Mouse (Mus musculus): ENCODE measurements around the gene Thop1. TPM values are rescaled to one million over a fixed set of nuclear protein-coding genes. Genes with fewer than 3 reads are reported as not detected.

The Thop1 gene
- polyA plus RNA-seq (2014; fragmentation: Nextera tagmentation; extraction: Ambion mirVana), result 31.2 and 38.2 TPM in 2 replicates

DNA sequence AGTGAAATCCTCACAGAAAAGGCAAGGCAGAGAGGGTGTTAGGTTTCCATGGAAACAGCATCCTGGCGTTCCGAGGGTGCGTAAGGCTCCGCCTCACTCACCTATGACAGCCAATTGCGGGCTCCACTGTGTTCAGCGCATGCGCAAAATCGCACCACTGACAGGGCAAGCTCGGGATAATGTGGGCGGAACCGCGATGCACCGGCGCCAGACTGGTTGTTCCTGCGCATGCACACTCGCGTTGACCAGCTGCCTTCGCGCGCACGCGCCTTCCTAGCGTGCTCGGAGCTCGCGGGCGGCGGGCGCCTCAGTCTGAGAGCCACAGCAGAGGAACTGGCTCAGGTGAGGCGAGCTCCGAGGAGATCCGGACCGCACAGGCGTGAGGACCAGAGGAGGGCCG, at the start of gene Thop1:
TSS of gene Thop1 (plus strand) at position 200 of the 400 bp plus-strand sequence.
- under 1% methylated on average over 35 of the region's 35 CpGs for WGBS
- Histone ChIP-seq H3K36me3 (ENCODE audit: control insufficient read depth, insufficient read depth, low read length) (peaks cover 20% of the 10 kb centered on the region), H3K4me1 (ENCODE audit: control insufficient read depth, insufficient read depth, low read length) (peaks cover 12% of the 10 kb centered on the region), H3K27me3 (ENCODE audit: control insufficient read depth, insufficient read depth, low read length) (no peaks in the 10 kb centered on the region), H3K27ac (replicated peaks; ENCODE audit: low read depth, low read length) (peak within 1 kb of the TSS; percentile 69), H3K4me2 (ENCODE audit: low read length) (peak within 1 kb of the TSS; percentile 78), H3K9ac (replicated peaks; ENCODE audit: low read length) (peak within 1 kb of the TSS; percentile 80), H3K9me3 (ENCODE audit: control insufficient read depth, low read length) (no peaks in the 10 kb centered on the region), H3K4me3 (replicated peaks; ENCODE audit: low read depth, low read length) (peak within 1 kb of the TSS; percentile 71)
- DNase-seq, result peak; percentile 100
- peak; percentile 96 for ATAC-seq (ENCODE audit: low FRiP score, low TSS enrichment)

- Histone ChIP-seq H3K9me3 (ENCODE audit: control insufficient read depth, low read length) (no peaks in the 10 kb centered on the region), H3K9ac (replicated peaks; ENCODE audit: low read length) (no peak overlapping the region)
- no peak for DNase-seq
These were observed 49.6 kb upstream of the Thop1 start for GRCm38 (mm10) chr10:81020207-81020606.

DNA sequence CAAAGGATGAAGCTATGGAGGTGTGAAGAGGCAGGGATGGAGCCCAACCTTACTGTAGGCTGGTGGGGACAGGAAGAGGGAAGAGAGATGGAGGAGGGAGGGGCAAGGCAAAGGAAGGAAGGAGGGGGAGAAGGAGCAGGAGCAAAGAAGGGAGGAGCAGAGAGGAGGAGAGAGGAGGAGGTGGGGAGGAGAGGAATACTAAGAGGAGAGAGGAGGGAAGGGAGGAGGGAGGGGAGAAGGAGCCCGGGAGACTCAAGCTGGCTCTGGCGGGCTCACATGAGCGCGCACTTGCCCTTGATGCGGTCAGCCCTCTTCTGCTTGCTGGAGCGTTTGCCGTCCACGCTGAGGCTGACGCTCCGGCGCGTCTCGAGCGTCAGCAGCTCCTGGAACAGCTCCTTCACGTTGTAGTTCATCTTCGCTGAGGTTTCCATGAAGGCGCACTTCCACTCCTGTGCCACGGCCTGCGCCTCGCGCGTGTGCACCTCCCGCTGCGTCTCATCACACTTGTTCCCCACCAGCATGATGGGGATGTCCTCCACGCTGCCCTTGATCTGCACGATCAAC, 48.2 kb upstream of the Thop1 start:
- Histone ChIP-seq H3K9ac (replicated peaks; ENCODE audit: low read length) (no peak overlapping the region), H3K9me3 (ENCODE audit: control insufficient read depth, low read length) (no peaks in the 10 kb centered on the region), H3K27me3 (ENCODE audit: control insufficient read depth, insufficient read depth, low read length) (0 out of 2 replicates have a peak, but pooled peaks cover 2% of the 10 kb centered on the region), H3K4me3 (replicated peaks; ENCODE audit: low read depth, low read length) (0 out of 2 replicates have a peak overlapping the region, but pooled peaks have one; percentile 3), H3K36me3 (ENCODE audit: control insufficient read depth, insufficient read depth, low read length) (peaks cover 12% of the 10 kb centered on the region; the same call in 1 of the 2 replicates), H3K4me2 (ENCODE audit: low read length) (peak overlapping the region; percentile 12; the same call in 1 of the 2 replicates), H3K27ac (replicated peaks; ENCODE audit: low read depth, low read length) (no peak overlapping the region), H3K4me1 (ENCODE audit: control insufficient read depth, insufficient read depth, low read length) (peaks cover 14% of the 10 kb centered on the region)
- DNase-seq (no peak), ATAC-seq (ENCODE audit: low FRiP score, low TSS enrichment) (no peak)
- WGBS, result 14% methylated on average over 26 of the region's 26 CpGs

More at GRCm38 (mm10) chr10:81020207-81020606, 49.6 kb upstream of the Thop1 start:
- no peak overlapping the region for H3K27ac ChIP-seq (replicated peaks; ENCODE audit: low read depth, low read length)
- H3K4me1 ChIP-seq (ENCODE audit: control insufficient read depth, insufficient read depth, low read length), result peaks cover 12% of the 10 kb centered on the region
- no peak overlapping the region for H3K4me3 ChIP-seq (replicated peaks; ENCODE audit: low read depth, low read length)
- H3K4me2 ChIP-seq (ENCODE audit: low read length), result no peak overlapping the region
- 61% methylated on average over 2 of the region's 2 CpGs for WGBS
- H3K27me3 ChIP-seq (ENCODE audit: control insufficient read depth, insufficient read depth, low read length), result 0 out of 2 replicates have a peak, but pooled peaks cover 2% of the 10 kb centered on the region
- peaks cover 12% of the 10 kb centered on the region; the same call in 1 of the 2 replicates for H3K36me3 ChIP-seq (ENCODE audit: control insufficient read depth, insufficient read depth, low read length)
- no peak for ATAC-seq (ENCODE audit: low FRiP score, low TSS enrichment)

GRCm38 (mm10) chr10:81022744-81023143, 47.1 kb upstream of the Thop1 start:
- Histone ChIP-seq H3K4me2 (ENCODE audit: low read length) (no peak overlapping the region), H3K36me3 (ENCODE audit: control insufficient read depth, insufficient read depth, low read length) (peaks cover 12% of the 10 kb centered on the region; the same call in 1 of the 2 replicates), H3K27me3 (ENCODE audit: control insufficient read depth, insufficient read depth, low read length) (0 out of 2 replicates have a peak, but pooled peaks cover 2% of the 10 kb centered on the region), H3K9me3 (ENCODE audit: control insufficient read depth, low read length) (no peaks in the 10 kb centered on the region), H3K27ac (replicated peaks; ENCODE audit: low read depth, low read length) (no peak overlapping the region), H3K4me3 (replicated peaks; ENCODE audit: low read depth, low read length) (no peak overlapping the region), H3K9ac (replicated peaks; ENCODE audit: low read length) (no peak overlapping the region), H3K4me1 (ENCODE audit: control insufficient read depth, insufficient read depth, low read length) (peaks cover 14% of the 10 kb centered on the region)
- ATAC-seq (ENCODE audit: low FRiP score, low TSS enrichment) (no peak), DNase-seq (no peak)
- 66% methylated on average over 8 of the region's 8 CpGs for WGBS

- peak overlapping the region; percentile 54 for H3K4me3 ChIP-seq (replicated peaks; ENCODE audit: low read depth, low read length)
- H3K36me3 ChIP-seq (ENCODE audit: control insufficient read depth, insufficient read depth, low read length), result peaks cover 12% of the 10 kb centered on the region; the same call in 1 of the 2 replicates
- H3K4me1 ChIP-seq (ENCODE audit: control insufficient read depth, insufficient read depth, low read length), result peaks cover 14% of the 10 kb centered on the region
- no peaks in the 10 kb centered on the region for H3K9me3 ChIP-seq (ENCODE audit: control insufficient read depth, low read length)
- WGBS, result 74% methylated on average over 5 of the region's 5 CpGs
- DNase-seq (no peak), ATAC-seq (ENCODE audit: low FRiP score, low TSS enrichment) (no peak)
- H3K4me2 ChIP-seq (ENCODE audit: low read length), result peak overlapping the region; percentile 78
- peak overlapping the region; percentile 86 for H3K9ac ChIP-seq (replicated peaks; ENCODE audit: low read length)
- H3K27me3 ChIP-seq (ENCODE audit: control insufficient read depth, insufficient read depth, low read length), result 0 out of 2 replicates have a peak, but pooled peaks cover 2% of the 10 kb centered on the region
- no peak overlapping the region for H3K27ac ChIP-seq (replicated peaks; ENCODE audit: low read depth, low read length)
These were observed 45.4 kb upstream of the Thop1 start for GRCm38 (mm10) chr10:81024346-81024937.

DNA sequence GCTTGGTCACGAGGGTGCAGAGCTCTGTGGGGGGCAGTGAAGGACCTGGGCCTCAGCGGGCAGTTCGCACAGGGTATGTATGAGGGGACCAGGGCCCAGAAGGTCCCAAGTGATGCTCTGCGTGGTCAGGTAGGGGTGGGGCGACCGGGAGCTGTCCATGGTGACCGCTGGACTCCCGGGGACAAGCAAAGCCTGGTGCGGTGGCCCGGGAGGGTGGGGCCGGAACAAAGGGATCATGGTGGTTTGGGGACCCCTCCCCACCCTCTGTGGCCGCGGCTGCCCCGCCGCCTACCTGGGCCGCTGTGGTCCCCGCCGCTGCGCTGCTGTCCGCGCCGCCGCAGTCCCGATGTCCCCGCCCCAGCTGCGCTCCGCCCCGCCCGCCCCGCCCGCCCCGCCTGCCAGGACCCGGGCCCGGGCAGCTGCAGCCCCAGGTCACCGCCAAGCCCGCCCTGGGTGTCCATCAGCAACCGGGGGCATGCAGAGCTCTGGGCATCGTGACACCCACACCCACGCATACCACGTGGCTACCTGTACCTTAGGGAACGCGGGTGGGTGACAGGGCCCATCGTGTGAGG, 44.7 kb upstream of the Thop1 start:
- 2% methylated on average over 39 of the region's 43 CpGs for WGBS
- Histone ChIP-seq H3K4me1 (ENCODE audit: control insufficient read depth, insufficient read depth, low read length) (peaks cover 14% of the 10 kb centered on the region), H3K27me3 (ENCODE audit: control insufficient read depth, insufficient read depth, low read length) (0 out of 2 replicates have a peak, but pooled peaks cover 2% of the 10 kb centered on the region), H3K9ac (replicated peaks; ENCODE audit: low read length) (peak overlapping the region; percentile 86), H3K36me3 (ENCODE audit: control insufficient read depth, insufficient read depth, low read length) (peaks cover 18% of the 10 kb centered on the region), H3K4me2 (ENCODE audit: low read length) (peak overlapping the region; percentile 78), H3K4me3 (replicated peaks; ENCODE audit: low read depth, low read length) (peak overlapping the region; percentile 54), H3K27ac (replicated peaks; ENCODE audit: low read depth, low read length) (0 out of 2 replicates have a peak overlapping the region, but pooled peaks have one; percentile 41), H3K9me3 (ENCODE audit: control insufficient read depth, low read length) (no peaks in the 10 kb centered on the region)
- ATAC-seq (ENCODE audit: low FRiP score, low TSS enrichment), result peak; percentile 66
- peak; percentile 64 for DNase-seq

DNA sequence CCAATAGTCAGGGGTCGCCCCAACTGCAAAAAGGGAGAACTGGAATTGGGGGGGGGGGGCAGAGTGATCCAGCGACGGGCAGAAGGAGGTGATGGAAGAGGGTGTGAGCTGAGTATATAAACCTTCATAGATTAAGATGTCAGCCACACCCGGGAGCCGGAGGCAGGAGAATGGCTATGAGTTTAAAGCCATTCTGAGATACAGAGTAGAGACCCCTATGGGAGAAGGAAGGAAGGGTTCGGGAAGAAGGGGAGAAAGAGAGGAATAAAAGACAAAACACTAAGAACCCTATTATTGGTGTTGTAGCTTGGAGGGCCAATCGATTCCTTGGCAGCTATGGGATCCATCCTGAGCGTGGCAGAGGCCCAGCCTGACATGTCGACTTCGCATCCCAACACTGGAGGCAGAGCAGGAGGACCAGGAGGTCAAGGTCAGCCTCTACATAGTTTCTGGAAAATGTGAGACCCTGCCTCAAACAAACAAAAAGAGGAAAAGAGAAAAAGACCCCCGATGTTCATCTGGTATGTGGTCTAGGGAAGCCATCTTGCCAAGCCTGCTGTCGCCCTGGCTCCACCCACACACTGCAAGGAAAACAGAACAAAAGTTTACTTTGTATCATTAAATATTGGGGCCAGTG, 44.1 kb upstream of the Thop1 start, which contains the start of gene Diras1:
TSS of gene Diras1 (minus strand) at position 24 of the 637 bp plus-strand sequence.
- ATAC-seq (ENCODE audit: low FRiP score, low TSS enrichment) (peak; percentile 7; the same call in 1 of the 2 replicates), DNase-seq (peak; percentile 48)
- Histone ChIP-seq H3K4me1 (ENCODE audit: control insufficient read depth, insufficient read depth, low read length) (peaks cover 14% of the 10 kb centered on the region), H3K9ac (replicated peaks; ENCODE audit: low read length) (peak within 1 kb of the TSS; percentile 86), H3K27ac (replicated peaks; ENCODE audit: low read depth, low read length) (0 out of 2 replicates have a peak within 1 kb of the TSS, but pooled peaks have one; percentile 41), H3K27me3 (ENCODE audit: control insufficient read depth, insufficient read depth, low read length) (0 out of 2 replicates have a peak, but pooled peaks cover 2% of the 10 kb centered on the region), H3K36me3 (ENCODE audit: control insufficient read depth, insufficient read depth, low read length) (peaks cover 22% of the 10 kb centered on the region), H3K4me3 (replicated peaks; ENCODE audit: low read depth, low read length) (peak within 1 kb of the TSS; percentile 54), H3K4me2 (ENCODE audit: low read length) (peak within 1 kb of the TSS; percentile 78), H3K9me3 (ENCODE audit: control insufficient read depth, low read length) (no peaks in the 10 kb centered on the region)
- 41% methylated on average over 12 of the region's 12 CpGs for WGBS

GRCm38 (mm10) chr10:81026857-81027256, 43.0 kb upstream of the Thop1 start:
- Histone ChIP-seq H3K27ac (replicated peaks; ENCODE audit: low read depth, low read length) (no peak overlapping the region), H3K9ac (replicated peaks; ENCODE audit: low read length) (no peak overlapping the region), H3K36me3 (ENCODE audit: control insufficient read depth, insufficient read depth, low read length) (peaks cover 26% of the 10 kb centered on the region), H3K4me3 (replicated peaks; ENCODE audit: low read depth, low read length) (no peak overlapping the region), H3K4me2 (ENCODE audit: low read length) (no peak overlapping the region), H3K4me1 (ENCODE audit: control insufficient read depth, insufficient read depth, low read length) (peaks cover 14% of the 10 kb centered on the region), H3K9me3 (ENCODE audit: control insufficient read depth, low read length) (no peaks in the 10 kb centered on the region), H3K27me3 (ENCODE audit: control insufficient read depth, insufficient read depth, low read length) (0 out of 2 replicates have a peak, but pooled peaks cover 2% of the 10 kb centered on the region)
- 94% methylated on average over 5 of the region's 5 CpGs for WGBS
- DNase-seq, result no peak
- no peak for ATAC-seq (ENCODE audit: low FRiP score, low TSS enrichment)

Measured in midbrain, embryonic 14.5 days (tissue).